Mouse (Mus musculus) stomach, embryonic 14.5 days (tissue): Measurements from ENCODE around the gene Ak8. TPM values are rescaled to one million over a fixed set of nuclear protein-coding genes. Genes with fewer than 3 reads are reported as not detected.

Source experiments
- ATAC-seq: fragments of 200-750 bp; cut with Nextera tagmentation; 2 replicates; pipeline ENCODE4 v1.8.0; 2017; ENCODE audit warnings: low read depth, moderate TSS enrichment; ENCODE audit not compliant: insufficient number of reproducible peaks, insufficient read depth, low FRiP score
- H3K27ac ChIP-seq: fragments of 300-500 bp; sonication (generic); 2 replicates; pipeline ENCODE4 v1.5.1; 2014; ENCODE audit warnings: mild to moderate bottlenecking, low read length, moderate library complexity, mixed read lengths
- H3K27me3 ChIP-seq: fragments of 300-500 bp; sonication (generic); 2 replicates; pipeline ENCODE4 v1.6.1; 2014; ENCODE audit warnings: low read length, control low read depth, mixed read lengths; ENCODE audit not compliant: control insufficient read depth, insufficient read depth
- H3K36me3 ChIP-seq: fragments of 300-500 bp; sonication (generic); 2 replicates; pipeline ENCODE4 v1.6.1; 2014; ENCODE audit warnings: mild to moderate bottlenecking, control low read depth, low read length, moderate library complexity, mixed read lengths; ENCODE audit not compliant: control insufficient read depth, insufficient read depth
- H3K4me1 ChIP-seq: fragments of 300-500 bp; sonication (generic); 2 replicates; pipeline ENCODE4 v1.6.1; 2014; ENCODE audit warnings: low read length, control low read depth, mixed read lengths; ENCODE audit not compliant: control insufficient read depth, insufficient read depth
- H3K4me2 ChIP-seq: fragments of 300-500 bp; sonication (generic); replicated peaks from 2 replicates; pipeline ENCODE4 v1.6.1; 2014; ENCODE audit warnings: low read depth, low read length, control low read depth
- H3K4me3 ChIP-seq: fragments of 300-500 bp; sonication (generic); 2 replicates; pipeline ENCODE4 v1.5.1; 2014; ENCODE audit warnings: low read depth, low read length, control low read depth
- H3K9ac ChIP-seq: fragments of 300-500 bp; sonication (generic); replicated peaks from 2 replicates; pipeline ENCODE4 v1.6.1; 2014; ENCODE audit warnings: low read depth, mild to moderate bottlenecking, control low read depth, low read length, moderate library complexity, mixed read lengths
- H3K9me3 ChIP-seq: fragments of 300-500 bp; sonication (generic); 2 replicates; pipeline ENCODE4 v1.6.1; 2016; ENCODE audit warnings: low read depth, low read length, control low read depth; ENCODE audit not compliant: control insufficient read depth
- WGBS: fragments of 180-500 bp; shearing (Covaris S2); extraction: QIAGEN DNeasy Blood & Tissue Kit; methylation state at CpG from one replicate; pipeline ENCODE4 v1.1.7; 2014; 5-methylcytosine and 5-hydroxymethylcytosine counted together
- polyA plus RNA-seq: library from polyadenylated mRNA; unstranded; fragments of >200 nt; fragmentation: Nextera tagmentation; extraction: Ambion mirVana; gene quantifications from 2 replicates; pipeline ENCODE4 v1.2.1, GENCODE M21; 2014

The Ak8 gene
- polyA plus RNA-seq, 1 experiment from 2014 or later: 0.42 TPM

DNA sequence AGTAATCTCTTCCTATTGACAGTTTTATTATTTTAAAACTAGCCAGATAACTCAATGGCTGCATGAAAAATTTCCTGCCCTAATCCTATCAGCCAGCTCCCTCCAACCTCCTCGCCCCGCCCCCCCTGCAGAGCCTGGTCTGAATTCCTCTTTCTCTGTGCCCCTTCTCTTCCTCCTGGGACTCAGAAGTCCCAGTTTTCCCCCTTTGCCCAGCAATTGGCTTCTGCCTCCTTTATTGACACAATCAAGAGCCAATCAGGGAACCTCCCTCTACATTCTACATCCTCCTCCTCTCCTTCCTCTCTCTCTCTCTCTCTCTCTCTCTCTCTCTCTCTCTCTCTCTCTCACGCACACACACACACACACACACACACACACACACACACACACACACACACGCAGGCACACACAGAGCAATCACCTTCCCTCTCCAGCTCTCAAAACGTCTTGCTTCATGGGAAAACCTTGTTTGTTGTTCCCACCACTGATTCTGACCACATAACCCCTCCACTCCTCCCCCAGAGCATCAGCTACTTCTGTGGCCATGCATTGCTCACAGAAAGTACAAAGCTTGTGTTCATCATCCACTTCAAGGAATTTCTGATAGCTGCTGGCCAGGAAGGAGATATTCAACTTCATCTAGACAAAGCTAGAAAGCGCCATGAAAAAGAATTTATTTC is 93.1 kb downstream of the Ak8 start:
- ATAC-seq: peak; percentile 89
- 25% methylated on average over 5 of the region's 6 CpGs for WGBS
- Histone ChIP-seq H3K27ac (0 out of 2 replicates have a peak overlapping the region, but pooled peaks have one; percentile 55), H3K27me3 (no peaks in the 10 kb centered on the region), H3K9ac (no peak overlapping the region), H3K4me3 (no peak overlapping the region), H3K36me3 (no peaks in the 10 kb centered on the region), H3K4me2 (peak overlapping the region; percentile 37), H3K9me3 (no peaks in the 10 kb centered on the region), H3K4me1 (no peaks in the 10 kb centered on the region)

DNA sequence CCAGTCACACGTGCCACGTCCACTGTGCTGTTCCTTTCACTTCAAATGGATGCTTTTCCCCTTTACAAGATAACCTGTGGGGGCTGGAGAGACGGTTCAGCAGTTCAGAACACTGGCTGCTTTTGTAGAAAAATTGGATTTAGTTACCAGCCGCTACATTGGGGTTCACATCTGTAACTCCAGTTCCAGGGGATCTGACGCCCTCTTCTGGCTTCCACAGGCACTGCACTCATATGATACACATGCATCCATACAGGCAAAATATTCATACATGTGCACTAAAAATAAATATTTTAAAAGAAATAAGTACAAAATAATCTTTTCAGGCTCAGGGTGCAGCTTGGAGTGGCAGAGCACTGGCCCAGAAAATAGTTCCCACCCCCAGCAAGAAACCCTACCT is 94.7 kb downstream of the Ak8 start:
- Histone ChIP-seq H3K4me1 (0 out of 2 replicates have a peak, but pooled peaks cover 3% of the 10 kb centered on the region), H3K4me3 (no peak overlapping the region), H3K4me2 (no peak overlapping the region), H3K9ac (no peak overlapping the region), H3K27ac (no peak overlapping the region), H3K36me3 (no peaks in the 10 kb centered on the region), H3K27me3 (no peaks in the 10 kb centered on the region), H3K9me3 (no peaks in the 10 kb centered on the region)
- 77% methylated on average over 5 of the region's 5 CpGs for WGBS
- ATAC-seq: no peak

DNA sequence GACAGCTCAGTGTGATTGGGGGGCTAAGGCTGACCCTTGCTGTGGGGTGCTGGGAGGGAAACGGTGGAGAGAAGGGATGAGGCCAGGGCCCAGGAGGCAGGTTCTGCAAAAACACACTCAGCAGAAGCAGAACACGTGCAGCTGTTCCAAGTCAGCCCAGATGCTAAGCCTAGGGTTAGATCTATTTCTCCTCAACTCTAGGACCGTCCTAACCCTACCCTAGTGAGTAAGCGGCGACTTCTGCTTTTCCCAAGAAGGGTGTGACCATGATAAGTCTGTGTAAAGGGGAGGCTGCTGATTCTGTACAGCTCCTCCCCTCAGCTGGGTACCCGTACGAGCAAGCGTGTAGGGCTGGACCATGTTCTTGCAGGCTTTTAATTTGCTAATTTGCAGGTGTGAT is 96.3 kb downstream of the Ak8 start:
- ATAC-seq: no peak
- no peak overlapping the region for H3K4me3 ChIP-seq
- no peak overlapping the region for H3K9ac ChIP-seq
- no peak overlapping the region for H3K27ac ChIP-seq
- H3K4me2 ChIP-seq: no peak overlapping the region
- no peaks in the 10 kb centered on the region for H3K27me3 ChIP-seq
- 0 out of 2 replicates have a peak, but pooled peaks cover 3% of the 10 kb centered on the region for H3K4me1 ChIP-seq
- H3K36me3 ChIP-seq: no peaks in the 10 kb centered on the region
- H3K9me3 ChIP-seq: no peaks in the 10 kb centered on the region
- WGBS: 60% methylated on average over 8 of the region's 8 CpGs

DNA sequence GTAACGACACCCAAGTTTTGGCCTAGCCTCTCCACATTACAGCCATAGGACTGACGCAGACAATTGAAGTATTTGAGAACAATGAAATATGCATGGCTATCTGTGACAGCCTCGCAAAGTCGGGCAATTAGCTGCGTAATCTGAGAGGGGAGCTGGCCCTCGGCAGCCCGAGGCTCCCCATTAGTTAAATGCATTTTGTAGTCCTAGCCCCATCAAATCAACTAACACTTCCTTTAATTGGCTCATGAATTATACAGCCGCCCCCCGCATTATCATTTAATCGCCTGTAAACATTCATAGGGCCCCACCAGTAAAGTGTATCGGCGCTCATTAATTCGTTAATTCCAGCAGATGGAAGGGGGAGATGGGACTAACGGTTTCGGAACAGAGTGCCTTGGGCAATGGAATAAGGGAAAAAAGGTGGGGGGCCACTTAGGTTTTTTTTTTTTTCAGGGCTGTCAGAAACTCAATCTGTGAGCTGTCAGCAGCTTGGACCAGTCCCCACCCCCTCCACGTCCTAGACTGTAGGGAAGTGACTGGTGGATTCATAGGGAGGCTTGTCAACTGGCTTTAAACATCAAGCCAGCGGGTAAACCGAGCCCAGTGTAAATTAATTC is 97.6 kb downstream of the Ak8 start:
- H3K4me2 ChIP-seq: no peak overlapping the region
- WGBS: 57% methylated on average over 18 of the region's 18 CpGs

DNA sequence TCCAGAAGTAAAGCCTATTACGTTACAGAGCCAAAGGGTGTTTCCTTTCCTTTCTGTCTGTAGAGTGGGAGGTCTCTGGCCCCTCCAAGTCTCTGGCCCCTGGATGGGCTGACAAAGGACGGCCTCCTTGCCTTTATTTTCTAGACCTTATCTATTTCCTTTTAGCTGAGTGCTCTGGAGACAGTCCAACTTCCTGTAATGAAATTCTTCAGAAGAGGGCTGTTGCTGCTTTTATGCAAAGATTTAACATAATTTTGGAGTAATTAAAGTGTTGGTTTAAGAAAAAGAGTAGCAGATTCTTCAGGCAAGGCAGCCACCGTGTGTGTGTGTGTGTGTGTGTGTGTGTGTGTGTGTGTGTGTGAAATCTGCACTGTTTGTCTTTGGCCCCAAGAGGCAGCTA is 98.4 kb downstream of the Ak8 start:
- Histone ChIP-seq H3K27ac (no peak overlapping the region), H3K9ac (no peak overlapping the region), H3K4me3 (no peak overlapping the region), H3K36me3 (no peaks in the 10 kb centered on the region), H3K4me1 (0 out of 2 replicates have a peak, but pooled peaks cover 3% of the 10 kb centered on the region), H3K27me3 (no peaks in the 10 kb centered on the region), H3K4me2 (no peak overlapping the region), H3K9me3 (no peaks in the 10 kb centered on the region)
- 22% methylated on average over 3 of the region's 3 CpGs for WGBS
- ATAC-seq: no peak

More for the DNA sequence above, 97.6 kb downstream of the Ak8 start:
- Histone ChIP-seq H3K4me1 (0 out of 2 replicates have a peak, but pooled peaks cover 3% of the 10 kb centered on the region), H3K36me3 (no peaks in the 10 kb centered on the region), H3K9me3 (no peaks in the 10 kb centered on the region), H3K9ac (no peak overlapping the region), H3K27ac (no peak overlapping the region), H3K4me3 (no peak overlapping the region), H3K27me3 (no peaks in the 10 kb centered on the region)
- no peak for ATAC-seq

DNA sequence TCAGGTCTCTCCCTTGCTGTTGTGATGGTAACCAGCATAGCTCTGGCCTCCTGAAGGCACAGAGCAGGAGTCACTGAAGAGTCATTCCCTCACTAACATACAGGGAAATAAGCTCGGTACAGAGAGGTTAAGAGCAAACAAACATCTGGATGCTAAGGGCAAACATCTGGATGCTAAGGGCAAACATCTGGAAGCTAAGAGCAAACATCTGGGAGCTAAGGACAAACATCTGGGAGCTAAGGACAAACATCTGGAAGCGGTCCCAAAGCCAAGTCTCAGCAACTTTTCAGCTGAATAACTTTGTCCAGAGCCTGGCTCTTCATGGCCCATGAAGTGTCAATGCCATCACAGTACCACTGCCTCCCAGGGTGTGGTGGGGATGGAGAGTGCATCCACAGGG is 99.6 kb downstream of the Ak8 start:
- Histone ChIP-seq H3K27ac (no peak overlapping the region), H3K4me1 (0 out of 2 replicates have a peak, but pooled peaks cover 3% of the 10 kb centered on the region), H3K4me3 (no peak overlapping the region), H3K9me3 (no peaks in the 10 kb centered on the region), H3K4me2 (no peak overlapping the region), H3K9ac (no peak overlapping the region), H3K27me3 (no peaks in the 10 kb centered on the region), H3K36me3 (no peaks in the 10 kb centered on the region)
- 40% methylated on average over 2 of the region's 2 CpGs for WGBS
- no peak for ATAC-seq

DNA sequence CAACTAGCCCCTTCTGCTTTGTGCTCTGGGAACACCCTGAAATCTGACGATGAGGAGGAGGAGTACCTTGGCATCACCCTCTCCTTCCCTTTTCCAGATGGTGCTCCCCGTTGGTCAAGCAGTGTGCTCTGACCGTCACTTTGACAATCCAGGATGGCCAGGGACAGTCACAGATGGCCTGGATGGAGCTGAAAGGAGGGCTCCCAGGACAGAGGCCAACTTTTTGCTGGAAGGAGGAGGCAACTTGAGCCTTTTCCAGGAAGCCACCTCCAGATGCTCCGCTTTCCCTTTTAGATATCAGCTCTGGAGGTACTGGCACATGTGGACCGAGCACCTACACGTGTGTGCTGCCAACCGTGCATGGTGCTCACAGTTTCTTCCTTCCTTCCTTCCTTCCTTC is 103.4 kb downstream of the Ak8 start:
- Histone ChIP-seq H3K4me2 (no peak overlapping the region), H3K4me3 (no peak overlapping the region), H3K36me3 (no peaks in the 10 kb centered on the region), H3K27me3 (no peaks in the 10 kb centered on the region), H3K27ac (no peak overlapping the region), H3K9ac (no peak overlapping the region), H3K4me1 (0 out of 2 replicates have a peak, but pooled peaks cover 1% of the 10 kb centered on the region), H3K9me3 (no peaks in the 10 kb centered on the region)
- ATAC-seq: no peak
- WGBS: 85% methylated on average over 7 of the region's 7 CpGs

DNA sequence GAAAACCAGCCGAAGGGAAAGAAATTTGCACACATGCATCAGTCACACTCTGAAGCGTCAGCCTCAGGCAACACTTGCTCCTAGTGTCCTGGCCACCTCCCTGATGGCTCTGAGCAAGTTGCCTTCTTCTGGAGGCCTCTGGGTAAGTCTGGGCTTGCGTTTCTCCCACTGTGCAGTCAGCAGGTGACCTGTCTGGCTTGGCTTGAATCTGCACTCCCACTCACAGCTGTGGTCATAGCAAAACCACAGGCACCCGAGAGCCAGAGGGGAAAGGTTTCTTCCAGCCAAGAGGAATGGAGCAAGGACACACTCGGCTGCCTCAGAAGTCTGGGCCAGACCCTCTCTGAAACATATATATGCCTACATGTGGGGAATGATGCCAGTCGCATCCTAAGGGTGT is 108.9 kb downstream of the Ak8 start:
- Histone ChIP-seq H3K4me1 (0 out of 2 replicates have a peak, but pooled peaks cover 3% of the 10 kb centered on the region), H3K27ac (no peak overlapping the region), H3K27me3 (no peaks in the 10 kb centered on the region), H3K4me3 (no peak overlapping the region), H3K9me3 (no peaks in the 10 kb centered on the region), H3K36me3 (no peaks in the 10 kb centered on the region), H3K9ac (no peak overlapping the region), H3K4me2 (no peak overlapping the region)
- 81% methylated on average over 6 of the region's 6 CpGs for WGBS
- ATAC-seq: no peak
